Mouse (Mus musculus): ENCODE results near the gene Ccm2l. TPM values are rescaled to one million over a fixed set of nuclear protein-coding genes. Genes with fewer than 3 reads are reported as not detected.

Ccm2l gene
- 8.8 and 9.1 TPM in 2 replicates for polyA plus RNA-seq (2012; rRNA removed)

GRCm38 (mm10) chr2:153065747-153066508, at the start of gene Ccm2l:
Gene Ccm2l (plus strand): TSS chr2:153065955.

GRCm38 (mm10) chr2:153031126-153032082, 34.4 kb upstream of the Ccm2l start, which contains the start of gene Xkr7:
Gene Xkr7 (plus strand): TSS chr2:153031852.

GRCm38 (mm10) chr2:153108313-153109264, 42.8 kb downstream of the Ccm2l start, which contains the start of gene Hck:
Gene Hck (plus strand): TSS chr2:153108468.

Other genes with a start within 250 kb of the Ccm2l start
- gene Bcl2l1, start 234.2 kb upstream of the Ccm2l start, polyA plus RNA-seq (2012; rRNA removed), result 93.5 and 103 TPM in 2 replicates
- gene Tpx2, start 218.0 kb upstream of the Ccm2l start, polyA plus RNA-seq (2012; rRNA removed), result 31.7 and 43.4 TPM in 2 replicates
- gene Mylk2, start 154.6 kb upstream of the Ccm2l start, polyA plus RNA-seq (2012; rRNA removed), result 0.13 TPM in 1 of 2 replicates, not detected in the other
- gene Foxs1, start 132.7 kb upstream of the Ccm2l start, polyA plus RNA-seq (2012; rRNA removed), result 3.0 and 3.1 TPM in 2 replicates
- gene Dusp15, start 114.3 kb upstream of the Ccm2l start, polyA plus RNA-seq (2012; rRNA removed), result 19.2 and 19.9 TPM in 2 replicates
- gene Ttll9, start 103.5 kb upstream of the Ccm2l start, polyA plus RNA-seq (2012; rRNA removed), result 4.9 and 5.0 TPM in 2 replicates
- 134 and 148 TPM in 2 replicates for gene Pdrg1, start 50.5 kb upstream of the Ccm2l start, polyA plus RNA-seq (2012; rRNA removed)
- gene Xkr7, start 34.1 kb upstream of the Ccm2l start, polyA plus RNA-seq (2012; rRNA removed), result 9.0 and 10.0 TPM in 2 replicates
- gene Hck, start 42.5 kb downstream of the Ccm2l start, polyA plus RNA-seq (2012; rRNA removed), result 2.2 and 3.8 TPM in 2 replicates
- gene Tm9sf4, start 95.3 kb downstream of the Ccm2l start, polyA plus RNA-seq (2012; rRNA removed), result 56.4 and 64.6 TPM in 2 replicates
- 22.8 and 24.6 TPM in 2 replicates for gene Tspyl3, start 159.5 kb downstream of the Ccm2l start, polyA plus RNA-seq (2012; rRNA removed)
- 12.5 and 12.6 TPM in 2 replicates for gene Plagl2, start 175.5 kb downstream of the Ccm2l start, polyA plus RNA-seq (2012; rRNA removed)
- gene Pofut1, start 175.6 kb downstream of the Ccm2l start, polyA plus RNA-seq (2012; rRNA removed), result 21.9 and 22.8 TPM in 2 replicates
- 30.4 and 31.1 TPM in 2 replicates for gene Kif3b, start 225.5 kb downstream of the Ccm2l start, polyA plus RNA-seq (2012; rRNA removed)